Mouse (Mus musculus) thymus, postnatal 0 days (tissue): Measurements from ENCODE around the gene Ankrd55. TPM values are rescaled to one million over a fixed set of nuclear protein-coding genes. Genes with fewer than 3 reads are reported as not detected.

ENCODE experiments used
- DNase-seq: peaks from one replicate; pipeline ENCODE4 v3.0.0-alpha.2; 2015; ENCODE audit warnings: low spot score
- polyA plus RNA-seq: library from polyadenylated mRNA; unstranded; fragments of >200 nt; fragmentation: Nextera tagmentation; extraction: Ambion mirVana; gene quantifications from 2 replicates; pipeline ENCODE4 v1.2.1, GENCODE M21; 2015

The Ankrd55 gene
- polyA plus RNA-seq, result 0.98 and 1.9 TPM in 2 replicates

GRCm38 (mm10) chr13:112288225-112289178 is at the start of gene Ankrd55:
Ankrd55 (plus strand) TSS chr13:112288451.
- DNase-seq, result peak; percentile 74

GRCm38 (mm10) chr13:112239239-112239638 is 49.0 kb upstream of the Ankrd55 start:
- no peak for DNase-seq

GRCm38 (mm10) chr13:112241431-112241830 is 46.8 kb upstream of the Ankrd55 start:
- no peak for DNase-seq

GRCm38 (mm10) chr13:112245131-112245530 is 43.1 kb upstream of the Ankrd55 start:
- no peak for DNase-seq

- DNase-seq, result no peak
Observed at GRCm38 (mm10) chr13:112251433-112251832, 36.8 kb upstream of the Ankrd55 start.

GRCm38 (mm10) chr13:112252012-112252411 is 36.2 kb upstream of the Ankrd55 start:
- DNase-seq, result no peak

GRCm38 (mm10) chr13:112252991-112253620 is 35.1 kb upstream of the Ankrd55 start:
- no peak for DNase-seq

GRCm38 (mm10) chr13:112254116-112254515 is 34.1 kb upstream of the Ankrd55 start:
- no peak for DNase-seq

- no peak for DNase-seq
Observed at GRCm38 (mm10) chr13:112255862-112256261, 32.4 kb upstream of the Ankrd55 start.

- DNase-seq, result peak; percentile 64
Observed at GRCm38 (mm10) chr13:112258478-112258877, 29.8 kb upstream of the Ankrd55 start.

GRCm38 (mm10) chr13:112259398-112259797 is 28.9 kb upstream of the Ankrd55 start:
- DNase-seq, result peak; percentile 78

GRCm38 (mm10) chr13:112264666-112265065 is 23.6 kb upstream of the Ankrd55 start:
- DNase-seq, result peak; percentile 31

GRCm38 (mm10) chr13:112271901-112272537 is 16.2 kb upstream of the Ankrd55 start:
- peak; percentile 67 for DNase-seq

- no peak for DNase-seq
Observed at GRCm38 (mm10) chr13:112274636-112275035, 13.6 kb upstream of the Ankrd55 start.

GRCm38 (mm10) chr13:112275951-112276350 is 12.3 kb upstream of the Ankrd55 start:
- no peak for DNase-seq

- DNase-seq, result no peak
Observed at GRCm38 (mm10) chr13:112277544-112277943, 10.7 kb upstream of the Ankrd55 start.

- DNase-seq, result no peak
Observed at GRCm38 (mm10) chr13:112278251-112278650, 10.0 kb upstream of the Ankrd55 start.

- peak; percentile 55 for DNase-seq
Observed at GRCm38 (mm10) chr13:112287135-112287534, 1.1 kb upstream of the Ankrd55 start.

- DNase-seq, result peak; percentile 67
Observed at GRCm38 (mm10) chr13:112287571-112288224, 553 bp upstream of the Ankrd55 start.

- no peak for DNase-seq
Observed at GRCm38 (mm10) chr13:112289338-112289737, 1.1 kb downstream of the Ankrd55 start.

- DNase-seq, result peak; percentile 10
Observed at GRCm38 (mm10) chr13:112289981-112290380, 1.7 kb downstream of the Ankrd55 start.
